Mouse (Mus musculus): ENCODE data around the gene Ccdc113.

- TF ChIP-seq MEF2A (IDR thresholded peaks at IDR 0.05; ENCODE audit: borderline replicate concordance, low read depth, low read length) (no peak), POLR2A (IDR thresholded peaks at IDR 0.05; ENCODE audit: low read depth, low read length) (no peak)
These were observed 8.3 kb downstream of the Ccdc113 start for GRCm38 (mm10) chr8:95542191-95542590.

Measured in CH12.LX (cell line).